Mouse (Mus musculus) lung, postnatal 0 days (tissue): ENCODE measurements around the gene Gamt. TPM values are rescaled to one million over a fixed set of nuclear protein-coding genes. Genes with fewer than 3 reads are reported as not detected.
A peak's percentile ranks its signal among the peaks of the same experiment; 100 is the strongest.

Source experiments
- ATAC-seq: fragments of 200-750 bp; cut with Nextera tagmentation; 2 replicates; pipeline ENCODE4 v1.8.0; 2017; ENCODE audit warnings: moderate library complexity
- DNase-seq: peaks from one replicate; pipeline ENCODE4 v3.0.0-alpha.2; 2016; ENCODE audit warnings: low spot score
- H3K27ac ChIP-seq: fragments of 300-500 bp; sonication (generic); 2 replicates; pipeline ENCODE4 v1.5.1; 2014; ENCODE audit warnings: antibody characterized with exemption, mild to moderate bottlenecking, low read length, mixed read lengths
- H3K27me3 ChIP-seq: fragments of 300-500 bp; sonication (generic); replicated peaks from 2 replicates; pipeline ENCODE4 v1.6.1; 2014; ENCODE audit warnings: low read length, mixed read lengths; ENCODE audit not compliant: insufficient read depth
- H3K36me3 ChIP-seq: fragments of 300-500 bp; sonication (generic); 2 replicates; pipeline ENCODE4 v1.6.1; 2014; ENCODE audit warnings: low read length, mixed read lengths; ENCODE audit not compliant: insufficient read depth
- H3K4me1 ChIP-seq: fragments of 300-500 bp; sonication (generic); 2 replicates; pipeline ENCODE4 v1.6.1; 2014; ENCODE audit warnings: antibody characterized with exemption, low read depth, low read length, mixed read lengths; ENCODE audit not compliant: insufficient read depth
- H3K4me2 ChIP-seq: fragments of 300-500 bp; sonication (generic); replicated peaks from 2 replicates; pipeline ENCODE4 v1.6.1; 2014; ENCODE audit warnings: low read depth, mild to moderate bottlenecking, low read length, moderate library complexity, mixed read lengths
- H3K4me3 ChIP-seq: fragments of 300-500 bp; sonication (generic); 2 replicates; pipeline ENCODE4 v1.5.1; 2014; ENCODE audit warnings: low read depth, low read length
- H3K9ac ChIP-seq: fragments of 300-500 bp; sonication (generic); replicated peaks from 2 replicates; pipeline ENCODE4 v1.6.1; 2014; ENCODE audit warnings: low read depth, mild to moderate bottlenecking
- H3K9me3 ChIP-seq: fragments of 300-500 bp; sonication (generic); 2 replicates; pipeline ENCODE4 v1.6.1; 2016; ENCODE audit warnings: low read length, mixed read lengths
- CTCF ChIP-seq: IDR thresholded peaks from 2 replicates; pipeline ENCODE4 v1.5.1; 2016; ENCODE audit warnings: antibody characterized with exemption, mild to moderate bottlenecking
- EP300 ChIP-seq: IDR thresholded peaks from 2 replicates; pipeline ENCODE4 v1.6.1; 2016; ENCODE audit warnings: antibody characterized with exemption, mild to moderate bottlenecking, control low read depth
- WGBS: fragments of 180-500 bp; shearing (Covaris S2); extraction: QIAGEN DNeasy Blood & Tissue Kit; methylation state at CpG from one replicate; pipeline ENCODE4 v1.1.7; 2014; 5-methylcytosine and 5-hydroxymethylcytosine counted together
- polyA plus RNA-seq: library from polyadenylated mRNA; unstranded; fragments of >200 nt; fragmentation: Nextera tagmentation; extraction: Ambion mirVana; gene quantifications from 2 replicates; pipeline ENCODE4 v1.2.1, GENCODE M21; 2015

Gene Gamt
- polyA plus RNA-seq, 1 experiment from 2014 or later: 23.5 TPM

DNA sequence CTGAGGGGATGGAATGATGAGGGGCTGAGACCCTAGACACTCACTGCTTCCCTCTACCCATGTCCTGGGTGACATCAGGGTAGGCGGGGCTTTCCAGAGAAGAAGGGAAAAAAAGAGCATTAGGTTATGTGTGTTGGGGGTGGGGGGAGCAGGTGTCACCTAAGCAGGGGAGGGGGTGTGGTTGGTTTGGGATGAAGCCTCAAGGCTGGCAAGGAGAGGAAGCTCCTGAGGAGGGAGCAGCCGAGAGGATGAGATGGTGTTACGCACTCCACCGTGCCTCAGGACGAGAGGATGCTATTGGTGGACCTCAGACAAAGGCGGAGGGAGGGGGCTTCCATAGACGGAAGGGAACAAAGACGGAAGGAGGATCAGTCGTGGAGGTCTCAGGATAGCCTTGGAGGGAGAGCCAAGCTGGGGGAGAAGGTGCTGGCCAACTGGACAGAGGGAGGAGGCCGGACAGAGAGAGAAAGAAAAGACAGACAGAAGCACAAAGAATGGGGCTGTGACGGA, 39.9 kb upstream of the Gamt start:
- 37% methylated on average over 11 of the region's 11 CpGs for WGBS
- H3K4me2 ChIP-seq: no peak overlapping the region
- H3K36me3 ChIP-seq: no peaks in the 10 kb centered on the region
- no peak overlapping the region for H3K27ac ChIP-seq
- no peak for ATAC-seq
- no peak for DNase-seq
- no peaks in the 10 kb centered on the region for H3K9me3 ChIP-seq
- peaks cover 8% of the 10 kb centered on the region; the same call in 1 of the 2 replicates for H3K4me1 ChIP-seq
- no peak overlapping the region for H3K4me3 ChIP-seq
- TF ChIP-seq EP300 (no peak), CTCF (no peak)
- H3K9ac ChIP-seq: no peak overlapping the region
- peaks cover 41% of the 10 kb centered on the region for H3K27me3 ChIP-seq

DNA sequence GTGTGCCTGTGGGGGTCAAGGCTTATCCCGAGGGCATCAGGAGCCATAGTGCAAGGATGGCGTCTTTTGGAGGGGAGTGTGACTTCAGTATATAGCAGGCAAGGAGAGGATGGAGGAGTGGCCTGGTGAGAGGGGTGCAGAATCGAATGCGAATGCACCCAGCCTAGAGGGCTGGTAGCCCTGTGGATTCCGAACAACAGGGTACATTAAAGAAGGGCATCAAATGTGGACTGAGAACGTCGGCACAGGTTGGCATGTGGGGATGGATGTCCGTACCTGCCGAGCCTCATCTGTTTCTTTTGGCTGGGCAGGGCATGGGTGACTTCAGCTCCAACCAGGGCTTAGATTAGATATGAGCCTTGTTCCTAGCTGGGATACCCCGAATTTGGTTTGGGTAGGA, 39.0 kb upstream of the Gamt start:
- no peaks in the 10 kb centered on the region for H3K9me3 ChIP-seq
- 59% methylated on average over 10 of the region's 10 CpGs for WGBS
- no peaks in the 10 kb centered on the region for H3K36me3 ChIP-seq
- H3K4me3 ChIP-seq: no peak overlapping the region
- no peak overlapping the region for H3K27ac ChIP-seq
- H3K4me1 ChIP-seq: peaks cover 8% of the 10 kb centered on the region; the same call in 1 of the 2 replicates
- H3K9ac ChIP-seq: no peak overlapping the region
- peaks cover 39% of the 10 kb centered on the region for H3K27me3 ChIP-seq
- H3K4me2 ChIP-seq: no peak overlapping the region
- TF ChIP-seq EP300 (no peak), CTCF (no peak)
- DNase-seq (no peak), ATAC-seq (no peak)

DNA sequence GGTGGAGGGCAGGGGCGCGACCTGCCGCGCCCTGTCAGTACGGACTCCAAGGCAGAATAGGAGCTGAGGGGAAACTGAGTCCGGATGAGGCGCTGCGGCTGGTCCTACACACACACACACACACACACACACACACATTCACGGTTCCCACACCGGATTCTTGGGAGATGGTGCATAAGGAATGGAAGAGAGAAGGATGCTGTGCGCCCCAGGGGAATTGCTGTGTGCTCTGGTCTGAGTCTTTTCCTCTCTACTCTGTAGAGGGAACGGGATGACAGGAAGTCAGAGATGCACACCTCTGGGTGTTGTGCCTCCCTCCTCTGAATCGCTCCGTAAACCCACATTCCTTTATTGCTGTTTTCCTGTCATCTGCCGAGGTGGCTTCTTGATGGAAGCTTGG, 38.5 kb upstream of the Gamt start:
- no peak overlapping the region for H3K4me2 ChIP-seq
- H3K27ac ChIP-seq: no peak overlapping the region
- peaks cover 3% of the 10 kb centered on the region; the same call in 1 of the 2 replicates for H3K36me3 ChIP-seq
- TF ChIP-seq EP300 (no peak), CTCF (no peak)
- no peak overlapping the region for H3K9ac ChIP-seq
- peaks cover 8% of the 10 kb centered on the region; the same call in 1 of the 2 replicates for H3K4me1 ChIP-seq
- ATAC-seq (no peak), DNase-seq (no peak)
- H3K4me3 ChIP-seq: no peak overlapping the region
- no peaks in the 10 kb centered on the region for H3K9me3 ChIP-seq
- WGBS: 11% methylated on average over 15 of the region's 15 CpGs
- H3K27me3 ChIP-seq: peaks cover 34% of the 10 kb centered on the region

DNA sequence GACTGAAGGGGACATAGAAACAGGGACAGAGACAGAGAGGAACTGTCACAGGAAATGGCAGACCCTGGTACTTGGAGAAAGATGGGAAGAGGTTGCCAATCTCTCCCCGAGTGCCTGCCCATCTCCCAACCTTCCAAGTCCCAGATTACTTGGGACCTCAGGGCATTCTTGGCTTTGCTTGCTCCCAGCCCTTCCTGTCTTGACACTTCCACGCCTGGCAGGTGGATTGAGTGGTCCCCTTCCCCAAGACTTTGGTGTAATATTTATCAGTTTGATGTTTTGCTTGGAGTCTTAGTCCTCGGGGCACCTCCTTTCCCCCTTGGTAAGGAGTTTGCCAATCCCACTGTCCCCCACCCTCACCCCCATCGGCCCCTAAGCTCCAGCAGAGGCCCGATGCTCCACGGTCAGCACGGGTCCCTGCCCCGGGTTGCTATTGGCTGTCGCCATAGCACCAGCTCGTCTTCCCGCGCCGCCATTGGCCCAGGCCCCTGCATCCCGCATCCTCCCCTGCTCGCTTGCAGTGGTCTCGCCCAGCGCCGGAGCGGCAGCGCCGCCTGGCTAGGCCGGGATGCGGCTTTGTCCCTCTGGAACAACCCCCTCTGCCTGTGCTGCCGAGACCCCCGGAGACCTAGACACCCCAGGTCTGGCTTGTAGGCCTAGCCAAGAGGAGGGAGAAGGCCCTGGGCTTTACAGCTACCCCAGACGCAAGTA, 37.9 kb upstream of the Gamt start:
- 7% methylated on average over 26 of the region's 26 CpGs for WGBS
- H3K27me3 ChIP-seq: peaks cover 33% of the 10 kb centered on the region
- DNase-seq (peak; percentile 30), ATAC-seq (no peak)
- H3K36me3 ChIP-seq: peaks cover 7% of the 10 kb centered on the region; the same call in 1 of the 2 replicates
- no peak overlapping the region for H3K27ac ChIP-seq
- no peaks in the 10 kb centered on the region for H3K9me3 ChIP-seq
- peaks cover 8% of the 10 kb centered on the region; the same call in 1 of the 2 replicates for H3K4me1 ChIP-seq
- no peak overlapping the region for H3K9ac ChIP-seq
- H3K4me2 ChIP-seq: no peak overlapping the region
- no peak overlapping the region for H3K4me3 ChIP-seq
- TF ChIP-seq CTCF (peak; percentile 21), EP300 (no peak)

DNA sequence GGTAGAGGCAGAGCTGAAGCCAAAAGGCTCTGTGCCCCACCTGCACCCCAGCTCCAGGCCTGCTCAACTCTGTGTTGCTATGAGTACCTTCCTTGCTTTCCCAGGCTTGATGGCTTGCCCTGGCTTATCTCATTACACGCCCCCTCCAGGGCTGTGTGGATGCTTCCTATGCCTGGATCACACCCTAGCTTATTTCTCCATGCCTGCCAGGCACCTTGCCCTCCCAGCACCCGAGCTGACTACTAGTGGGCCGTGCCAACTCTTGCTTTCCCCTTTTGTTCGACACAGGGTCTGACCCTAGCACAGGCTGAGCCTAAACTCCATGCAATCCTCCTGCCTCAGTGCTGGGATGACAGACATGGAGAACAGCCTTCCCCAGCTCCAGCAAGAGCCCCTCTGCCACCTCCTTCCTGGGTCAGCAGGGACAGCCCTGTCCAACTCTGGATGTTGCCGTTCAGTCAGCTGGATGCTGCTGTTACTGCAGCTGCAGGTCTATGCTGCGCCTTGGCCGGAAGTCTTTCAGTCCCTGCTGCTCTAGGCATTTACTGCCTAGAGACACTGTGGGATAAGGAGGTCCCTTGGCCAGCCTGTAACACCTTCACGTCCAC, 36.8 kb upstream of the Gamt start:
- DNase-seq (no peak), ATAC-seq (no peak)
- Histone ChIP-seq H3K27ac (no peak overlapping the region), H3K9me3 (no peaks in the 10 kb centered on the region), H3K9ac (no peak overlapping the region), H3K27me3 (peaks cover 33% of the 10 kb centered on the region), H3K4me2 (no peak overlapping the region), H3K36me3 (peaks cover 7% of the 10 kb centered on the region; the same call in 1 of the 2 replicates), H3K4me1 (peaks cover 14% of the 10 kb centered on the region; the same call in 1 of the 2 replicates), H3K4me3 (no peak overlapping the region)
- 56% methylated on average over 8 of the region's 8 CpGs for WGBS
- no peak for TF ChIP-seq EP300
- no peak for TF ChIP-seq CTCF

DNA sequence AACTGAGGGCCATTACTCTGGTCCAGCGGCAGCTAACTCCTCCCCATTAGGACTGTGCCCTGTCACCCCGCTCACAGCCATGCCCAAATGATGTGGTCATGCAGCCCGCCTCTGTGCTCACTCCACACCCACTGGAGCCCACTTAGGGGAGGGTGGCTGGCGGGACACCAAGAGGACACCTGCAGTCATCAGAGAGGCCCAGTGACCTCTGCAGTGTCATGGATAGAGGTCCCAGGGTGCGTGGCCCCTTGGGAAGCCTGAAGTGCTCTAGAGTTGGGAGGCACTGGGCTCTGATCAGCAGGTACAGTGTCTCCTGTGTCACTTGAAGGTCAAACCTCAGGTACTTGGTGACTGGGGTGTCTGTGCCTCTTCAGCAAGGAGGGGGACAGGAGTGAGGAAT, 36.0 kb upstream of the Gamt start:
- TF ChIP-seq EP300 (no peak), CTCF (no peak)
- Histone ChIP-seq H3K4me3 (no peak overlapping the region), H3K36me3 (peaks cover 7% of the 10 kb centered on the region; the same call in 1 of the 2 replicates), H3K4me1 (peaks cover 10% of the 10 kb centered on the region; the same call in 1 of the 2 replicates), H3K9me3 (no peaks in the 10 kb centered on the region), H3K27ac (no peak overlapping the region), H3K27me3 (peaks cover 28% of the 10 kb centered on the region), H3K9ac (no peak overlapping the region), H3K4me2 (no peak overlapping the region)
- no peak for ATAC-seq
- 79% methylated on average over 5 of the region's 5 CpGs for WGBS
- peak; percentile 3 for DNase-seq
